Mouse (Mus musculus) ES-E14 (cell line): ENCODE data around the gene Sgta. TPM values are rescaled to one million over a fixed set of nuclear protein-coding genes. Genes with fewer than 3 reads are reported as not detected.

Experiments
- DNase-seq: peaks from one replicate; pipeline ENCODE4 v3.0.0-alpha.2; 2013; ENCODE audit warnings: low read depth, low spot score
- H3K27ac ChIP-seq: 2 replicates; pipeline ENCODE4 v1.5.1; 2012; ENCODE audit warnings: low read depth, mild to moderate bottlenecking, low read length, moderate library complexity, mixed read lengths; ENCODE audit not compliant: poor library complexity, insufficient read depth, severe bottlenecking
- H3K36me3 ChIP-seq: 2 replicates; pipeline ENCODE4 v1.6.1; 2012; ENCODE audit warnings: mild to moderate bottlenecking, low read length, moderate library complexity, mixed read lengths; ENCODE audit not compliant: control insufficient read depth, poor library complexity, insufficient read depth, severe bottlenecking
- H3K4me1 ChIP-seq, 2 experiments: fragments of 150-350 bp in 1 of 2; sonication (generic) in 1 of 2; 2 replicates each; pipeline ENCODE4 v1.6.1; 2012; ENCODE audit warnings: low read length in 2 of 2, mild to moderate bottlenecking in 1 of 2, mixed read lengths in 1 of 2; ENCODE audit not compliant: control insufficient read depth in 2 of 2, insufficient read depth in 2 of 2, poor library complexity in 1 of 2
- H3K4me3 ChIP-seq, 2 experiments: fragments of 150-350 bp in 1 of 2; sonication (generic) in 1 of 2; 2 replicates each; pipeline ENCODE4 v1.5.1; 2012; ENCODE audit warnings: low read length in 2 of 2, low read depth in 1 of 2, mild to moderate bottlenecking in 1 of 2, mixed read lengths in 1 of 2; ENCODE audit not compliant: insufficient read depth in 1 of 2, poor library complexity in 1 of 2, severe bottlenecking in 1 of 2
- H3K9ac ChIP-seq: 2 replicates; pipeline ENCODE4 v1.6.1; 2012; ENCODE audit warnings: low read depth, mild to moderate bottlenecking, low read length, mixed read lengths; ENCODE audit not compliant: poor library complexity, insufficient read depth, severe bottlenecking
- H3K9me3 ChIP-seq: fragments of 150-350 bp; sonication (generic); 2 replicates; pipeline ENCODE4 v1.6.1; 2012; ENCODE audit warnings: low read depth, mild to moderate bottlenecking, low read length; ENCODE audit not compliant: control insufficient read depth, insufficient read depth
- CHD2 ChIP-seq: IDR thresholded peaks from 2 replicates; pipeline ENCODE4 v1.6.1; 2014; ENCODE audit warnings: mild to moderate bottlenecking, low read depth, low read length, inconsistent platforms
- HCFC1 ChIP-seq: IDR thresholded peaks from 2 replicates; pipeline ENCODE4 v1.6.1; 2012; ENCODE audit warnings: low read length, inconsistent platforms, borderline replicate concordance; ENCODE audit not compliant: insufficient read depth
- MAFK ChIP-seq: IDR thresholded peaks from 2 replicates; pipeline ENCODE4 v1.6.1; 2014; ENCODE audit warnings: mild to moderate bottlenecking, low read depth, low read length, inconsistent platforms; ENCODE audit not compliant: insufficient read depth
- ZC3H11A ChIP-seq: IDR thresholded peaks from 2 replicates; pipeline ENCODE4 v1.6.1; 2012; ENCODE audit warnings: low read depth, mild to moderate bottlenecking, inconsistent platforms, low read length, borderline replicate concordance
- ZNF384 ChIP-seq: IDR thresholded peaks from 2 replicates; pipeline ENCODE4 v1.6.1; 2012; ENCODE audit warnings: low read depth, low read length, inconsistent platforms
- in situ Hi-C, 2 experiments: fragments of 600-800 bp; cut with MboI; formaldehyde crosslinking; loops; one replicate each; pipeline ENCODE4 v1.15.1; 2025; ENCODE audit warnings: low sequenced_read_pairs in 2 of 2, inconsistent platforms in 1 of 2; ENCODE audit not compliant: unreplicated experiment in 2 of 2
- total RNA-seq: library from RNA; depleted of rRNA; stranded (reverse); fragments of 300-350 nt; gene quantifications from 2 replicates; pipeline ENCODE4 v1.2.3, GENCODE M21; 2012; rRNA removed

The Sgta gene
- total RNA-seq, 1 experiment = 116 TPM

- no peak overlapping the region for H3K9ac ChIP-seq
- no peak overlapping the region for H3K4me3 ChIP-seq
- peaks cover 0 to 7% of the 10 kb centered on the region in 2 experiments; a peak in 1 of 4 replicates for H3K4me1 ChIP-seq
- H3K36me3 ChIP-seq = no peaks in the 10 kb centered on the region
- in situ Hi-C loops = loop anchor here in 1 of 2 experiments (5.0 kb wide), 2 partner anchors 67 to 107 kb away; no protein-coding TSS in a partner anchor
- H3K9me3 ChIP-seq = no peaks in the 10 kb centered on the region
- TF ChIP-seq MAFK (no peak), CHD2 (no peak), ZNF384 (no peak), HCFC1 (no peak), ZC3H11A (no peak)
- no peak overlapping the region for H3K27ac ChIP-seq
- DNase-seq = no peak
These were observed 65.4 kb downstream of the Sgta start for GRCm38 (mm10) chr10:80994621-80995020.

Other genes starting within 250 kb of the Sgta start
- gene Jsrp1, start 246.7 kb downstream of the Sgta start, total RNA-seq = 0.67 and 1.0 TPM in 2 replicates
- 823 and 1,116 TPM in 2 replicates for gene Oaz1, start 233.5 kb downstream of the Sgta start, total RNA-seq
- 2.4 and 6.9 TPM in 2 replicates for gene Lingo3, start 216.1 kb downstream of the Sgta start, total RNA-seq
- 385 and 464 TPM in 2 replicates for gene Lsm7, start 205.0 kb downstream of the Sgta start, total RNA-seq
- 38.9 and 66.1 TPM in 2 replicates for gene Sppl2b, start 204.9 kb downstream of the Sgta start, total RNA-seq
- 0.26 TPM in 1 of 2 replicates, not detected in the other for gene Tmprss9, start 188.3 kb downstream of the Sgta start, total RNA-seq
- 219 and 244 TPM in 2 replicates for gene Timm13, start 159.2 kb downstream of the Sgta start, total RNA-seq
- 66.5 and 88.2 TPM in 2 replicates for gene Lmnb2, start 141.9 kb downstream of the Sgta start, total RNA-seq
- 26.4 and 36.0 TPM in 2 replicates for gene Gadd45b, start 130.1 kb downstream of the Sgta start, total RNA-seq
- 0.79 and 0.94 TPM in 2 replicates for gene Gng7, start 45.2 kb downstream of the Sgta start, total RNA-seq
- gene Diras1, start 34.5 kb downstream of the Sgta start, total RNA-seq = 1.1 and 1.3 TPM in 2 replicates
- gene Slc39a3, start 22.8 kb downstream of the Sgta start, total RNA-seq = 12.6 and 13.1 TPM in 2 replicates
- 155 and 174 TPM in 2 replicates for gene Thop1, start 9.9 kb upstream of the Sgta start, total RNA-seq
- 0.94 and 2.2 TPM in 2 replicates for gene Creb3l3, start 38.7 kb upstream of the Sgta start, total RNA-seq
- 115 and 121 TPM in 2 replicates for gene Map2k2, start 45.7 kb upstream of the Sgta start, total RNA-seq
- 15.7 and 30.1 TPM in 2 replicates for gene Zbtb7a, start 75.0 kb upstream of the Sgta start, total RNA-seq
- 37.8 and 50.7 TPM in 2 replicates for gene Pias4, start 107.7 kb upstream of the Sgta start, total RNA-seq
- gene Eef2, start 116.5 kb upstream of the Sgta start, total RNA-seq = 2,093 and 2,486 TPM in 2 replicates
- 65.1 and 66.4 TPM in 2 replicates for gene Dapk3, start 122.8 kb upstream of the Sgta start, total RNA-seq
- gene 4930442H23Rik, start 123.7 kb upstream of the Sgta start, total RNA-seq = 0.54 and 0.79 TPM in 2 replicates
- not detected in 2 replicates for gene Nmrk2, start 141.9 kb upstream of the Sgta start, total RNA-seq
- gene Atcay, start 170.7 kb upstream of the Sgta start, total RNA-seq = 4.1 and 5.5 TPM in 2 replicates
- gene Zfr2, start 173.0 kb upstream of the Sgta start, total RNA-seq = 0.67 and 4.7 TPM in 2 replicates
- 0.85 and 5.0 TPM in 2 replicates for gene Matk, start 192.8 kb upstream of the Sgta start, total RNA-seq
- 114 and 138 TPM in 2 replicates for gene Mrpl54, start 206.8 kb upstream of the Sgta start, total RNA-seq
- 72.3 and 90.2 TPM in 2 replicates for gene Apba3, start 206.8 kb upstream of the Sgta start, total RNA-seq
- gene Tjp3, start 231.4 kb upstream of the Sgta start, total RNA-seq = 5.2 and 15.2 TPM in 2 replicates
- 27.3 and 34.6 TPM in 2 replicates for gene Pip5k1c, start 232.8 kb upstream of the Sgta start, total RNA-seq